ENCODE assay signal across 10 mouse cellular contexts in genomic region chr14:45580923-45581827, GRCm38 (mm10). TPM values are rescaled to one million over a fixed set of nuclear protein-coding genes. Genes with fewer than 3 reads are reported as not detected.
DNase-seq lines count a peak whose midpoint lies in the region; ATAC-seq and TF ChIP-seq lines count a peak whose summit lies in the region.
"Not testable (repeated sequence)": the region's sequence is repeated elsewhere in the genome, so short reads cannot be mapped to it uniquely, and the experiment has no call there.
"Had no signal": no experiment of that assay in that cellular context is flagged by ENCODE, and none has a peak within 500 bp of the region (broad histone marks: within the 10 kb centered on the region; RNA-seq: fewer than 3 reads in every experiment).

No protein-coding gene starts in this region.

- WGBS in forebrain, embryonic 14.5 days, result 25% methylated on average over 3 of the region's 3 CpGs
- WGBS in hindbrain, embryonic 16.5 days, result 63% methylated on average over 3 of the region's 3 CpGs
- 66% methylated on average over 3 of the region's 3 CpGs for WGBS in midbrain, embryonic 16.5 days
- WGBS in olfactory bulb, adult 2 months, result 58% methylated on average over 3 of the region's 3 CpGs

- peak; percentile 67; the same call in 1 of the 2 replicates for ATAC-seq in forebrain, embryonic 14.5 days
- peak; percentile 94 for ATAC-seq in hindbrain, embryonic 16.5 days
- peak; percentile 84 for ATAC-seq in midbrain, embryonic 16.5 days

- H3K9ac ChIP-seq in forebrain, embryonic 14.5 days (ENCODE audit: low read length); hindbrain, embryonic 16.5 days (ENCODE audit: low read depth, low read length); midbrain, embryonic 16.5 days (ENCODE audit: low read depth, low read length): not testable (repeated sequence)

- H3K4me2 ChIP-seq in forebrain, embryonic 14.5 days (ENCODE audit: low read length); hindbrain, embryonic 16.5 days (ENCODE audit: low read length); midbrain, embryonic 16.5 days (ENCODE audit: low read length): not testable (repeated sequence)

- H3K9me3 ChIP-seq in forebrain, embryonic 14.5 days (replicated peaks; ENCODE audit: control insufficient read depth, low read length); hindbrain, embryonic 16.5 days (ENCODE audit: control insufficient read depth, low read length); midbrain, embryonic 16.5 days (replicated peaks; ENCODE audit: control insufficient read depth, low read length, poor library complexity, severe bottlenecking): not testable (repeated sequence)

- intact Hi-C loops in left cerebral cortex, postnatal 25 days (cut with DNase I), result not testable (repeated sequence)

- TF ChIP-seq POLR2A in olfactory bulb, adult 2 months (IDR thresholded peaks at IDR 0.05; ENCODE audit: insufficient read depth, low read depth, low read length), result not testable (repeated sequence)

- TF ChIP-seq CTCF in olfactory bulb, adult 2 months (IDR thresholded peaks at IDR 0.05; ENCODE audit: insufficient read depth, low read depth, low read length), result not testable (repeated sequence)

- H3K4me1 ChIP-seq in forebrain, embryonic 14.5 days (ENCODE audit: control insufficient read depth, insufficient read depth, low read length); hindbrain, embryonic 16.5 days (ENCODE audit: control insufficient read depth, insufficient read depth, low read depth, low read length); midbrain, embryonic 16.5 days (ENCODE audit: control insufficient read depth, insufficient read depth, low read length); olfactory bulb, adult 2 months (ENCODE audit: control insufficient read depth, insufficient read depth, low read length): not testable (repeated sequence)

- DNase-seq in brain, adult 2 months (ENCODE audit: low read depth, low spot score), result peak; percentile 37
- DNase-seq in forebrain, embryonic 14.5 days (ENCODE audit: low spot score), result peak; percentile 67
- DNase-seq in frontal cortex, postnatal 14 days (ENCODE audit: low spot score in 2 of 2), result peak; percentile 26 to 58
- DNase-seq in layer of hippocampus, adult 9-11 months, result peak; percentile 62
- peak; percentile 39 to 58 for DNase-seq in left cerebral cortex, postnatal 25 days (ENCODE audit: low spot score in 2 of 2)

- H3K4me3 ChIP-seq in forebrain, embryonic 14.5 days (ENCODE audit: low read depth, low read length); hindbrain, embryonic 16.5 days (ENCODE audit: low read length); midbrain, embryonic 16.5 days (ENCODE audit: low read depth, low read length); olfactory bulb, adult 2 months (ENCODE audit: insufficient read depth, low read depth, low read length): not testable (repeated sequence)

- not testable (repeated sequence) for H3K36me3 ChIP-seq in forebrain, embryonic 14.5 days (ENCODE audit: control insufficient read depth, insufficient read depth, low read length); hindbrain, embryonic 16.5 days (ENCODE audit: control insufficient read depth, insufficient read depth, low read length); midbrain, embryonic 16.5 days (ENCODE audit: control insufficient read depth, insufficient read depth, low read length)

- not testable (repeated sequence) for H3K27me3 ChIP-seq in forebrain, embryonic 14.5 days (replicated peaks; ENCODE audit: control insufficient read depth, insufficient read depth, low read length); hindbrain, embryonic 16.5 days (replicated peaks; ENCODE audit: control insufficient read depth, insufficient read depth, low read length); midbrain, embryonic 16.5 days (ENCODE audit: control insufficient read depth, insufficient read depth, low read depth, low read length)

- not testable (repeated sequence) for H3K27ac ChIP-seq in forebrain, embryonic 14.5 days (ENCODE audit: low read depth, low read length)
- 0 out of 2 replicates have a peak overlapping the region, but pooled peaks have one; percentile 45 for H3K27ac ChIP-seq in hindbrain, embryonic 16.5 days (ENCODE audit: low read depth, low read length)
- peak overlapping the region; percentile 55; the same call in 1 of the 2 replicates for H3K27ac ChIP-seq in midbrain, embryonic 16.5 days (ENCODE audit: low read length)
- peak overlapping the region; percentile 56; the same call in 1 of the 2 replicates for H3K27ac ChIP-seq in olfactory bulb, adult 2 months (ENCODE audit: insufficient read depth, low read depth, low read length)

RNA-seq across cellular contexts. Expression of gene Fermt2, which starts 51.3 kb away (rescaled TPM):
- polyA plus RNA-seq in forebrain, embryonic 14.5 days (2014; fragmentation: Nextera tagmentation; extraction: Ambion mirVana), result 55.4 and 68.4 TPM in 2 replicates
- polyA plus RNA-seq in hindbrain, embryonic 16.5 days (2015; fragmentation: Nextera tagmentation; extraction: Ambion mirVana), result 77.0 and 77.6 TPM in 2 replicates
- 100 to 1,000 TPM in 1 of 2 experiments, 10 to 100 TPM in 1; 92.3 to 105 TPM for total RNA-seq in left cerebral cortex, postnatal 25 days (2021)
- polyA plus RNA-seq in midbrain, embryonic 16.5 days (2015; fragmentation: Nextera tagmentation; extraction: Ambion mirVana), result 66.1 and 66.4 TPM in 2 replicates
- polyA plus RNA-seq in olfactory bulb, adult 2 months (2012; ENCODE audit: insufficient read depth, insufficient read length, low replicate concordance, missing spikeins), result 298 TPM in 1 of 2 replicates, not detected in the other
- total RNA-seq: common myeloid progenitor, adult 5-6 weeks; megakaryocyte, adult 5-6 weeks had no signal
